19 mouse cellular contexts compared by ENCODE assay signal in genomic region chr16:76644281-76644680, GRCm38 (mm10).
DNase-seq lines count a peak whose midpoint lies in the region; ATAC-seq lines count a peak whose summit lies in the region.
"Had no signal": no experiment of that assay in that cellular context is flagged by ENCODE, and none has a peak within 500 bp of the region (broad histone marks: within the 10 kb centered on the region; RNA-seq: fewer than 3 reads in every experiment).

No protein-coding gene starts in this region.

- no peaks in the 10 kb centered on the region for H3K9me3 ChIP-seq in limb, embryonic 11.5 days (ENCODE audit: control insufficient read depth, low read length)
- no peaks in the 10 kb centered on the region for H3K9me3 ChIP-seq in limb, embryonic 10.5 days (replicated peaks)
- no peaks in the 10 kb centered on the region for H3K9me3 ChIP-seq in limb, embryonic 12.5 days
- H3K9me3 ChIP-seq: embryonic facial prominence, embryonic 15.5 days; forebrain, embryonic 10.5 days; heart, embryonic 13.5 days; hindbrain, embryonic 15.5 days had no signal

- peak; percentile 14 for DNase-seq in limb, embryonic 11.5 days (ENCODE audit: low spot score)
- no peak for DNase-seq in limb, embryonic 10.5 days (ENCODE audit: low spot score)
- DNase-seq in gastrocnemius, postnatal 10 days: peak; percentile 21
- DNase-seq in embryo, embryonic 10.5 days (ENCODE audit: low spot score): no peak
- no peak for DNase-seq in layer of hippocampus, adult 18-20 months (ENCODE audit: low spot score in 2 of 2)
- DNase-seq in right cerebral cortex, postnatal 25 days: no peak
- DNase-seq: adrenal gland, postnatal 10 days; cerebellum, adult 11 months; cerebellum, adult 8-10 months; cerebellum, postnatal 14 days; heart, adult 11 months; heart, postnatal 36 days had no signal

- no peak overlapping the region for H3K27ac ChIP-seq in limb, embryonic 11.5 days (replicated peaks; ENCODE audit: low read depth, low read length)
- H3K27ac ChIP-seq in limb, embryonic 10.5 days: no peak overlapping the region
- H3K27ac ChIP-seq in limb, embryonic 12.5 days: no peak overlapping the region
- H3K27ac ChIP-seq: embryonic facial prominence, embryonic 15.5 days; forebrain, embryonic 10.5 days; heart, embryonic 13.5 days; hindbrain, embryonic 15.5 days had no signal

- no peaks in the 10 kb centered on the region for H3K36me3 ChIP-seq in limb, embryonic 11.5 days (ENCODE audit: control insufficient read depth, insufficient read depth, low read length)
- H3K36me3 ChIP-seq in limb, embryonic 10.5 days: no peaks in the 10 kb centered on the region
- H3K36me3 ChIP-seq in limb, embryonic 12.5 days: no peaks in the 10 kb centered on the region
- H3K36me3 ChIP-seq: embryonic facial prominence, embryonic 15.5 days; forebrain, embryonic 10.5 days; heart, embryonic 13.5 days; hindbrain, embryonic 15.5 days had no signal

- no peaks in the 10 kb centered on the region for H3K4me1 ChIP-seq in limb, embryonic 11.5 days (ENCODE audit: control insufficient read depth, insufficient read depth, low read length)
- no peaks in the 10 kb centered on the region for H3K4me1 ChIP-seq in limb, embryonic 10.5 days
- H3K4me1 ChIP-seq in limb, embryonic 12.5 days (replicated peaks): no peaks in the 10 kb centered on the region
- H3K4me1 ChIP-seq: embryonic facial prominence, embryonic 15.5 days; forebrain, embryonic 10.5 days; heart, embryonic 13.5 days; hindbrain, embryonic 15.5 days had no signal

- 83% methylated on average over 6 of the region's 6 CpGs for WGBS in limb, embryonic 11.5 days
- WGBS in limb, embryonic 10.5 days: 91% methylated on average over 6 of the region's 6 CpGs
- WGBS in limb, embryonic 12.5 days: 65% methylated on average over 6 of the region's 6 CpGs

- no peak for ATAC-seq in limb, embryonic 11.5 days (ENCODE audit: insufficient number of reproducible peaks, low FRiP score, low TSS enrichment, low read depth)
- ATAC-seq in limb, embryonic 12.5 days (ENCODE audit: insufficient number of reproducible peaks, insufficient read depth, low FRiP score, low TSS enrichment, low read depth): peak; percentile 63; the same call in 1 of the 2 replicates
- ATAC-seq: forebrain, embryonic 16.5 days had no signal

- no peak overlapping the region for H3K9ac ChIP-seq in limb, embryonic 11.5 days (ENCODE audit: low read length)
- H3K9ac ChIP-seq in limb, embryonic 12.5 days (replicated peaks): no peak overlapping the region
- H3K9ac ChIP-seq: embryonic facial prominence, embryonic 15.5 days; heart, embryonic 13.5 days; hindbrain, embryonic 15.5 days had no signal

- H3K4me3 ChIP-seq in limb, embryonic 11.5 days (ENCODE audit: low read depth, low read length): no peak overlapping the region
- no peak overlapping the region for H3K4me3 ChIP-seq in limb, embryonic 10.5 days
- no peak overlapping the region for H3K4me3 ChIP-seq in limb, embryonic 12.5 days (replicated peaks)
- H3K4me3 ChIP-seq: embryonic facial prominence, embryonic 15.5 days; erythroblast, embryonic 14.5 days; forebrain, embryonic 10.5 days; heart, embryonic 13.5 days; hindbrain, embryonic 15.5 days had no signal

- no peak overlapping the region for H3K4me2 ChIP-seq in limb, embryonic 11.5 days (ENCODE audit: low read depth, severe bottlenecking)
- no peak overlapping the region for H3K4me2 ChIP-seq in limb, embryonic 12.5 days
- H3K4me2 ChIP-seq: embryonic facial prominence, embryonic 15.5 days; heart, embryonic 13.5 days; hindbrain, embryonic 15.5 days had no signal

- no peaks in the 10 kb centered on the region for H3K27me3 ChIP-seq in limb, embryonic 11.5 days (ENCODE audit: control insufficient read depth, insufficient read depth, low read length)
- no peaks in the 10 kb centered on the region for H3K27me3 ChIP-seq in limb, embryonic 10.5 days (ENCODE audit: low read depth, poor library complexity, severe bottlenecking)
- no peaks in the 10 kb centered on the region for H3K27me3 ChIP-seq in limb, embryonic 12.5 days
- H3K27me3 ChIP-seq: embryonic facial prominence, embryonic 15.5 days; heart, embryonic 13.5 days; hindbrain, embryonic 15.5 days had no signal

Comparison
In these comparisons a context has a peak if more than half of its experiments do, and no peak if none do; other contexts are left out.
1. DNase-seq: peak in limb, embryonic 11.5 days (single experiment) and gastrocnemius, postnatal 10 days (single experiment); none in limb, embryonic 10.5 days (single experiment), embryo, embryonic 10.5 days (single experiment), layer of hippocampus, adult 18-20 months (0 of 2) and right cerebral cortex, postnatal 25 days (single experiment).